Mouse (Mus musculus) layer of hippocampus, adult 11-12 months (tissue): ENCODE data around the gene Polr2c.
"Not testable (repeated sequence)": the region's sequence is repeated elsewhere in the genome, so short reads cannot be mapped to it uniquely, and the experiment has no call there.

ENCODE experiments used
- DNase-seq: peaks from one replicate; pipeline ENCODE4 v3.0.0; 2022; ENCODE audit warnings: low spot score

Polr2c gene

DNA sequence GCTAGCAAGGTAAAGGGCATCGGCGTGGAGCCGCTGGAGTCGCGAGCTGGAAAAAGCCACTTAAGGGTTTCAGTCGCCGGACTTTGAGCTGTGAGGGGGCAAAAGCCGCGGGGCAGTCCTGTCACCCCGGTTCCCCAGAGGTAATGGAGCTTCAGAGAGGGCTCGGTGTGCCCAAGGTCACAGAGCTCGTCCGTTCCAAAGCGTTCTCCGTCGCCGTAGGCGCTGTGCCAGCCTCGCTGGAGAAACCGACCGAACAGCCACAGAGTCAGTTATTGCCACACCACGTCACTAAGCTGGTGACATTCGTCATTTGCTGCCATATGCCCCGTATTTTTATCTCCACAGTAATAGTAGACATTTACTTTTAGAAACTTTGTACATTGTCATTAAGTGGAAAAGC lies 18.6 kb upstream of the Polr2c start:
- peak; percentile 75 for DNase-seq

DNA sequence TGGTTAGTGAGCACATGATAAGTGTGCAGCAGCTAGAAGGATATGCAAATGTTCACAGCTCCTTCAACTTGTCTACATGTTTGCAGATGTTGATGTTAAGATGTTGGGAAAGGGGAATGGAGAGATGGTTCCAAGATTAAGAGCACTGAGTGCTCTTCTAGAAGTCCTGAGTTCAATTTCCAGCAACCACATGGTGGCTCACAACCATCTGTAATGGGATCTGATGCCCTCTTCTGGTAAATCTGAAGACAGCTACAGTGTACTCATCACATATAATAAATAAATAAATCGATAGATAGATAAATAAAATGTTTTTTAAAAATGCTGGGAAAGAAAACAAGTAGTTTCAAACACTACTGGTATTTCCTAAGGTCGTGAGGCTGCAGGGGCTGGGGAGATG lies 16.1 kb upstream of the Polr2c start:
- no peak for DNase-seq

DNA sequence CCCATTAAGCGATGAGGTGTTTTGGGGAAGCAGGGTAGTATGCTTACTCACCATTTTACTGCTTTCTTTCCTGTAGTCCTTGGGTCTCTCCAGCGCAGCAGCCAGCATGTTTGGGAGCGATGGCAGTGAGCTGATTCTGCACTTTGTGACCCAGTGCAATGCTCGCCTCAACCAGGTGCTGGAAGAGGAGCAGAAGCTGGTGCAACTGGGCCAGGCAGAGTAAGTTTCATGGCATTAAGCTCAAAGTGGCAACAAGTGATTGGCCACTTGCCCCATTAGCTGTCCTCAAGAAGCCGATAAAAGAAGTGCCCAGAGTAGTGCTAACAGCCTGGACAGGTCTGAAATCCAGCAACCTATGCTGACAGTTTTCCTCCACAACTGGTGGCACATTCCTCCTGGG lies 7.2 kb upstream of the Polr2c start:
- no peak for DNase-seq

DNA sequence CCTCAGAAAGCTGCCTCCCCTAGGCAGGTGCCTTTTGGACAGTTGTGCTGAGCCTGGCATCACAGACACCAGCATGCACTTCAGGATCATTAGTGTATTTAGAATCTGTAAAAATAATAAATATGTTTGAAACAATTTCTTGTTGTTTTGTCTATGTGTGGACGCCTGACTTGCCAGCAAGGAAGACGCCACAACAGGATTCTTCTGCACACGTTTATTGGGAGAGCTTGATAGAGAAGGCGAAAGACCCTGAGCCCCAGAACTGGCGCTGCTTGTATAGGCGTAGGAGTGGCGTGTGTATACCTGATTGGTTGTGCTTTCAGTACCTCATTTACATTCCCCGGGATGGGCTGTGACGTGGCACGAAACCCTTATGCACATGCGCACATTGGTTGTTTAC lies 2.5 kb upstream of the Polr2c start:
- DNase-seq = not testable (repeated sequence)

DNA sequence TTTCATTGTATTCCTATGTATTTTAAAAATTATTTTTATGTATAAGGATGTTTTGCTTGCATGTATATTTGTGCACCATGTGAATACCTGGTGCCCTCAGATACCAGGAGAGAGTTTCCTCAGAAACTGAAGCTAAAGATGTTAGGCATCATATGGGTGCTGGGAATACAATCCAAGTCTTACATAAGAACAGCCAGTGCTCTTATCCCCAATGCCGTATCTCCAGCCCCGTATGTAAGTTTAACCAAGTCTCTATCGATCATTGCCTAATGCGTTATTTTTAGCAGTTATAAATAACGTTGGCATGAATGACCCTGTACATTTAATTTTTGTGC lies 272 bp upstream of the Polr2c start:
- no peak for DNase-seq

DNA sequence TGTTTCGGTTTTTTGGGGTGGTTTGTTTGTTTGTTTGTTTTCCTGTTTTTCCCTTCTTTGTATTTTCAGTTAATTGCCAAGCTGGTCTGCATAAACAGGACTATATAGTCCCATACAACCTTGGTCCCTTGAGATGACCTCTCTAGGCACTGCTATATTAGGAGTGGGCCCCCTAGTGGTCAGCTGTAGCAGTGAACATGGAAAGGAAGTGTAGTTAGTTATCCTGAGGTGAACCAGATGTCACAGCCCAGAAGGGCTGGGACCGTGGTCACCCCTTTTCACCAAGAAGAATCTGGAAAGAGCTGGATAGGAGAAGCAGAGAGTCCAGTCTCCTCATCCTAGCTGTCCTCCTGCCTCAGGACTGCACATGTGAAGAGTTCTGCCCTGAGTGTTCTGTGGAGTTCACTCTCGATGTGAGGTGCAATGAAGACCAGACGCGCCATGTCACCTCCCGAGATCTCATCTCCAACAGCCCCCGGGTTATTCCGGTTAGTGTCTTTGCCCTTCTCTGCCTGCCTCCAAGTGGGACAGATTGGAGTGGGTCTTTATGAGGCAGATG lies 4.2 kb downstream of the Polr2c start:
- peak; percentile 71 for DNase-seq

DNA sequence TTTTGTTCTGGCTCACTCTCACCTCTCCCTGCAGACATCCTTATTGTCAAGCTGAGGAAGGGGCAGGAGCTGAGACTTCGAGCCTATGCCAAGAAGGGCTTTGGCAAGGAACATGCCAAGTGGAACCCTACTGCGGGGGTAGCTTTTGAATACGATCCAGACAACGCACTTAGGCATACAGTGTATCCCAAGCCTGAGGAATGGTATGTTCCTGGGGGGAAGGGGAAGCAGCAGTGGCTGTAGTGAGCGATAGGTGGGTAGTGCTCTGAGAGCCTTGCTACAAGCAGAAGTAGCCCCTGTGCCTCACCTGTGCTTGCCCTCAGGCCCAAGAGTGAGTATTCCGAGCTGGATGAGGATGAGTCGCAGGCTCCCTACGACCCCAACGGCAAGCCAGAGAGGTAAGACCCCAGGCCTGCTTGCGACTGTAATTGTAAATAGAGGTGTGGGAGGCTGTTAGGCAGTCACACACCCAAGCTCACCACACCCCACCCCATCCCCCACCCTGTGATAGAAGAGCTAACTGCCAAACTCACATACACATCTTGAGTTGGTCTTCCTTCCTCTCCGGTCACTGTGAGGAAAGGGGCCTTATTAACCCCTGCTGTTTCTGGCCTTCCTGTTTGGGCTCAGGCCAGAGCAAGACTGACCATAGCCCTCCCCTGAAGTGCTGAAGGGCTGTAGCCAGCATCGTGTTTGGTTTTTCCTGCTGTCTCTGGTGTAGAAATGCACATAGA lies 5.4 kb downstream of the Polr2c start:
- no peak for DNase-seq

DNA sequence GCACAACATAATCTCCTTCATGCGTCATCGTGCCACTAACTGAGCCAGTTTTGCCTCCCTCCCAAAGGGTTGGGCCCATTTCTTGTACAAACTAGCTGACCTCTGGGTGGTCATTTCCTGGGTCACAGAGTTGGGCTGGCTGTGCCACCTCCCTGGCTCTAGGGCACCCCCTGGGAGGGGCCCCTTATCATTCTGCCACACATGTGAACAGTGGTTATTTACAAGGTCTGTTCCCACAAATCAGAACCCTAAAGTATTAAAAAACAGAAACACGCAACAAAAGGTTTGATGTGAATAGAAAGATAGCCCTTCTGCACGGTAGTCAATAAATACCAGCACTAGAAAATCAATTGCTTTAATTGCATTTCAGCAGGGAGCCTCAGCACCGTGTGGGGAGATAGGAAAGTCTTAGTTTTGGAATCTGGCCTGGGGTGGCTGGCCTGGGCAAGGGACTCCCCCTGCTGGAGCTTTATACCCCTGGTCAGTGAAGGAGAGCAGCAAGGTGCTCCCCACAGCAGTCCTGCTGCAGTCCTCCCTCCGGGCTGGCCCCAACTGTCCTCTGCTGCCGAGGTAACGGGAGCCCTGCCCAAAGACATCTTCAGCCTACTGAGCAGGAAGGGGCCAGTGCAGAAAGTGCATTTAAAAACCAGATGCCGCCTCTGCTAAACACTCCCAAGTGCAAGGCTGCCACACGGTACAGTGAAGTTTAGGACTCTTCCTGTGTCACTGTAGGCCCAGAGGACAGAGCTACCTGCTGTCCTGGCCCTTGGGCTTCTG lies 6.8 kb downstream of the Polr2c start:
- DNase-seq = no peak

DNA sequence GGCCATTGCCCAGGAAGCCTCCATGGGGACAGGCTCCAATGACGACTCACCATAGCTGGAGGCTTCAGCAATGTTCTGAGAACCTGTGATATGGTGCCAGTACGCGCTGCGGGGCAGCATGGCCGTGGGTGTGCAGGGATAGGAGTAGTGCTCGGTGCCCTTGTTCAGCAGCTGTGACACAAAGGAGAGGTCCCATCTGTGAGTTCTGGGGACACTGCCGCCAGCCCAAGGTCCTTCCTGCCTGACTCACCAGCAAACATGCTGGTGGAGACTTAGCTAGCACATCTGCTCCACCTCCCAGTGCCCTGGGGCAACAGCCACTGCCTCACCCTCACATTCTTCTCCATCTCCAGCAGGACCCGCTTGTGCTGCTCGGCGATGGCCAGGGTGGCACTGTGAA lies 8.0 kb downstream of the Polr2c start:
- DNase-seq = no peak

DNA sequence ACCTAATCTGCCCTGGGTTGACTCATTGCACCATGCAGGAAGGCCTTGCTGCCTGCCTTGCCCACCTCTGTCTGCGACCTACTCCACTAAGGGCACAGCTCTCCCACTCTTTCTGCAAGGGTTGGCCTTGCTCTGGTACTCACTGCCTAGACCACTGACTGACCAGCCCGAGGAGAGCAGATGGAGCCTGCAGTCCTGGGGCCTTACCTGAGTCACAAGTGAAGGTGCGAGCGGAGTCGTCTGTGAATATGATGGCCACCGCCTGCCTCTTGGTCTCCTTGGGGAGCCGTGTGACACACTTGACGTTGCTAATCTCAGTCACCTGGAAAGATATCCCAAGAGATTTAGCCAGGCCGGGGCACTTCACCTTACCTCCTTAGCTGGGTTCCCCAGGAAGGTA lies 9.7 kb downstream of the Polr2c start:
- no peak for DNase-seq

DNA sequence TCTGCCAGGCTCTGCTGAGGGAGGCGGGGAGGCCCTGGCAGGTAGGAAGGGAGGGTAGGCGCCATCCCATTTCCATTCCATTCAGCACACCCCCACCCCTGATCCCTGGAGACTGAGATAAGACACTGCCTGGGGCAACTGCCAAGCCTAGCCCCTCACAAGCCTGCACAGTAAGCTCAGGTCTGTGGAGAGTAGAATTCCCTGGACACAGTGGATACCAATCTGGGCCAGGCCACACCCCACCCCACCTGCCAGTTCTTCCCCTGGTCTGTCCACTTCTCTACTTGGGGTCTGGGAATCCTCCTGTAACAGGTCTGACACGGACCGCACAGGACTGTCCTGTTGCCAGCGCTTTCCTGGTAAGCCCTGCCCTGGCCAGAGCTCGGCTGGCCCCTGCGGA lies 11.9 kb downstream of the Polr2c start:
- DNase-seq = no peak

DNA sequence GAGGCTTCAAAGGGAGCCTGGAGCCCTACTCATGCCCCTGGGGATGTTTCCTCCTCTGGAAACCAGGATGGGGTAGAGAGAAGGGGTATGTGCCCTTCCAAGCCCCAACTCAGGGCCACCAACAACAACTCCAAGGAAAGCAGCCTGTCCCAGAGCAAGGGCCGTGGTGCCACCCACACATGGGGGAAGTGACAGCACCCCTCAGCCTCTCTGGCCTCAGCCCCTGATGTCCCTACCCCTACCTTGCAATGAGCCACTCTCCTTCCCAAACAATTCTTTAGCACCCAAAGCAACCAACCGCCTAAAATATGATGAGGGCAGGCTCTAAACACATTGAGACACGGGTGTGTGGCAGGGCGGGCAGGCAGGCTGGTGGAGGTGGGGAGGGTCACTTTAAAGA lies 12.8 kb downstream of the Polr2c start:
- DNase-seq = no peak

DNA sequence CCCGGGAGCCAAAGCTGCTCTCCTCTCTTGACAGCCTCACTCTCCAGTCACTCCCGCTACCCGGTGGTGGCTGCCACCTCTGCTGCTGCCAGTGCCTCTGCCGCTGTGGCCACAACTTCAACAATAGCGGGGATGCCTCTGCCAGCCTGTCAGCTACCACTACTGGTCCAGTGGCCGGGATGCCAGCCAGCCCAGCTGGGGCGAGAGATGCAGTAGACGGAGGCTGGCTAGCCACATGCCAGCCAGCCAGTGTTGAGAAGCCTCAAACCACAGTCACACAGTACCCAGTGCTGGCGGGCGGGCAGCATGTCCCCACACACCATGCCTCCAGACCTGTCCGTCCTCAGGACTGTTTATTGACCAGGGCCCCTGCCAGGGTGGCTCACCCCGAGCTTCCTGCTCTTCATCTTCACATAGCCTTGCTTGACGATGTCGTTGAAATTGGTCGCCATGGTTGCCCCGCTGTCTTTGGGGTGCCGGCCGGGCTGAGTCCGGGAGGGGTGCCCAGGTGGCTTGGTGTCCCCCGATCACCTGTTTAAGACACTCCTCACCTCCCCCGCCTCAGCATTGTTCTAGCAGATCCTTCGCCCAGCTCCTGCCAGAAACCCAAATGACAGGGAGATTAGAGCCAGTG lies 13.3 kb downstream of the Polr2c start:
- peak; percentile 77 for DNase-seq

DNA sequence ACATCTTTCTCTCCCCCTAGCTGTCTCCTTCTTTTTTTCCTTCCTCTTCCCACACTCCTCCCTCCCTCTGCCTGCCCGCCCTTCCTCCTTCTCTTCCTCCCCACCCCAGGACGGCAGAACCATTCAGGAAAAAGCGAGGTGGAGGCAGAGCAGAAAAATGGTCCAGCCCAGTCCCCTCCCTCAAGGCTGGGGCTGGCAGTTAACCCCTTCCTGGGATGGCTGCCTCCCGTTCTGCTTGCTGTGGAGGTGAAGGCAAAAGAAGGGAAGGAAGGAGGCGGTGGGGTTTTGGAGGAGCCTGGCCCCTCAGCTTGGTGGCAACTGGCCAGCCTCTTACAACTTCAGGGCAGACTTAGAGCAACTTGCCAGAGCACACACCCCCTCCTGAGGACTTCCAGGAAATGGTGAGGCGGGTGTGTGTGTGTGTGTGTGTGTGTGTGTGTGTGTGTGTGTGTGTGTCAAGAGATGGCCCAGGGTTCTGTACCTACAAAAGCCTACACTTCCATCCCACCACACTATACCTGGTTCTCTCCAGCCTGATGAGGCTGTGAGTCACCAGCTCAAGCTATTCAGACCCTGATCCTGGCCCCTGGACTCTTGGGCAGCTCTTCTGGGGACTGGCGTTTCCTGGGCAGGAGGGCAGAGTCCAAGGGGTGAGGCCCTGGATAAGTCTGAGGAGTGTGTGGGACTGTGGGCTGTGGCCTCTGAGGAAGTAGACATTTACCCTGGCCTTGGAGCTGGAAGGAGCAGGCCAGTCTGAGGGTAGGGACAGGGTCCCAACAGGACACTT lies 14.1 kb downstream of the Polr2c start:
- peak; percentile 73 for DNase-seq

DNA sequence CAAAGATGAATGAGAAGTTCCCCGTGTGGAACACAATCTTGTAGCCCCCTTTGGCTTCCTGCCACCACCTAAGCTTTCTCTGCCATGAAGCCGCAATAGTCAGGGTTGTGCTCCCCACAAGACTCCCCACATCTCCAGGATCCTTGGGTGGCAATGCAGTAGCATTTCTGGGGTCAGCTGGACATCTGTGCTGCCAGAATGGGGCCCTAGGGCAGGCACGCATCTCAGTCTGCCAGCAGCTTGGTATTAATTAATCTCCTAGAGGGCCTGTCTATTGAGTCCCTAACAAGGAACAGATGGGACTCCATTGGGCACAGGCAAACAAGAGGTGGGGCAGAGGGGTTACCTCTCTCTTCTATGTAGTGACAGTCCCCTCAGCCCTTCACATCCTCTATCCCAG lies 14.9 kb downstream of the Polr2c start:
- no peak for DNase-seq

DNA sequence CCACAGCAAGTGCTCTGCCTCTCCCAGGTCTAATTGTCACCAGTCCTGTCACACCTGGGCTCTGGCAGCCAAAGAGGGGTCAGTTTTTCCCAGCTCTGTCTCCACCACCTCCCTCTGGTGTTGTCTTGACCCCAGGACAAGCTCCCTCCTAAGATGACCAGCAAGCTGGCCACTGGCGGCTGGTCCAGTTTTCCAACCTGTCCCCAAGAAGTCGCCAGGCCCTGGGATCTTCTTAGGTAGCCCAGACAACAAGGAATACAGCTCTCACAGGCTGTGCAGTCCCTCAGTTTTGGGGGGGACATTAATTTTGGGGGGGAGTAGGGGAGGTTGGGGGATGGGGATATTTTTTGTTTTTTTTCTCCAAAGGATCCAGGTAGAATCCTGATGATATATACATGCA lies 15.3 kb downstream of the Polr2c start:
- no peak for DNase-seq

DNA sequence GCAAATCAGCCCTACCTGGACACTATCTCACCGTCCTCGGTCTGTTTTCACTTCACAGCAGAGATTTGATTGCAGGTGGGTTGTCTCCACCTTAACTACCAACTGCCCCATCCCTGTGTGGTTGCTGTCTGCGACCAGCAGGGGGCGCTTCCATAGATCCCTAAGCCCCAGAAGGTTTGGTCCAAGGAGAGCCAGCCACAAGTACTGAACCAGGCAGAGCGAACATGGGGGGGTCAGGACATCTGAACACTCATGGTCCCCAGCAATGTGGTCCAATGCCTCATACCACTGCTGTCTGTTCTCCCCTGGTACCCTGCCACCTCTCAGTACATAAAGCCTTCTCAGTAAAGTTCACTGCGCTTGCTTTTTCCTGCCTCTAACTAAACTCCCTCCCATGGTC lies 17.1 kb downstream of the Polr2c start:
- DNase-seq = peak; percentile 76

DNA sequence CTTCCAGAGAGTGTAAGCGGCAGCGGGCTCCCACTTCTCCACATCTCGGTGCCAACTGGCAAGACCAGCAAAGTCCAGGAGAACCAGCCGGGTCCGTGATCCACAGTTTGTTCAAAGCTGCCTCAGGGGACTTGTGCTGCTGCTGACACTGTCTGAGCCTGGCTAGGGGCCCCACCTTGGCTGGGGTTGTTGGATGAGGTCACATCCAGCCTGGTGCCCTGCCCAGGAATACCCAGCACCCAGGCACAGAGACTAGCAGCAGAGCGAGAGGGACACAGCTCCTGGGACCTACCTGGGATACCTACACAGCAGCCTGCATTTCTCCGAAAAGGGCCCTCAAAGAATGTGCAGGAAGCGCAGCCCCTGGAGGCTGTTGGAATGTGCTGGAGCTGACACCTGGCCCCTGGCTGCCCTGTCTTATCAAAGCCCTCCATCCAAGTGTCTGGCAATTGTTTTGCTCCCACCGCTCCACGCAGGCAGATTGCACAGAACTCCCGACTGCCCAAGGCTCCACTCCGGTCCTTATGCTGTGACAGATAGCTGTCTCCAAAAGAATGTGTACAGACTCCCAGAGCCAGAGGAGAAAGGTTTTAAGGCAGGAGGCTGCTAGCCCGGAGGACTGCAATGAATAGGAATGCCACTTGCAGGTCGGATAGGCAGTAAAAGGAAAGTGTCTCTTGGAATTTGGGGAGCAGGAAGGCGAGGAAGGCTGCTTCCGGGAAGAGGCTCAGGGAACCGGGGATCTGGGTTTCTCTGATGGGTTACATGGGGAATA lies 18.0 kb downstream of the Polr2c start:
- DNase-seq = no peak

DNA sequence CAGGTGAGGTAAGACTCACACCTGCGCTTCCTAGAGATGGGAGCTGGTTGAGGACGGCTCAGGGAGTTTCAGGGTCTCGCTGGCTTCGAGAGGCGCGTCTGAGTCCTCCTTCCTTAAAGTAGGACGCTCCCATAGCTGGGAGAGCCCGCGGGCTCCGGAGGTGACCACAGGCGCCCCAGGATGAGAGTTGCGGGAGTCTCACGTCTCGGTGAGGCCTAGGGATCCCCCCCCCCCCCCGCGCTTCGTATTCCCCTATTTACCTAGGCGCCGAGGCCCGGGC lies 18.6 kb downstream of the Polr2c start:
- DNase-seq = no peak

DNA sequence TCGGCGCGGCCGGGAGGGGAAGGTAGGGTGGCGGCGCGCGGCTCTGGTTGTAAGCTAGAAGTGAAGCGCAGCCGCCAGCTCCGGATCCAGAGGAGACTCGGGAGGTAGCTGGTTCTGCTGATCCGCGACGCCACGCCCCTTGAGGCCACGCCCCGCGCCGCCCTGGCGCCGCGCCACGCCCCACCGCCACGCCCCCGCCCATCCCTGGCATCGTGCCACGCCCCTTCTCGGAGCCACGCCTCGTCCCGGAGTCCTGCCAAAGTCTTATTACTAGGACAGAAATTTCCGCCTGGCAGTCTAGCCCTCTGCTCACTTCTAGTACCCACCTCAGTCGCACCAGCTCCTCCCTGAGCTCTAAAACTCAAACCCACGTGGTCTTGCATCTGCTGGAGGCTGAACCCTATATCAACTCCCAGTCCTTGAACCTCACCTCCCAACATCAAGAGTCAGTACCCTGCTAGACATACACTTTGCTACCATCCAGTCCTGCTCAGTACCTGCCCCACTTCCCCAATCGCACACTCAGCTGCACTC lies 19.0 kb downstream of the Polr2c start, which contains the start of gene Dok4:
Dok4 (minus strand) TSS at position 134 of the 534 bp plus-strand sequence.
- DNase-seq = peak; percentile 67

DNA sequence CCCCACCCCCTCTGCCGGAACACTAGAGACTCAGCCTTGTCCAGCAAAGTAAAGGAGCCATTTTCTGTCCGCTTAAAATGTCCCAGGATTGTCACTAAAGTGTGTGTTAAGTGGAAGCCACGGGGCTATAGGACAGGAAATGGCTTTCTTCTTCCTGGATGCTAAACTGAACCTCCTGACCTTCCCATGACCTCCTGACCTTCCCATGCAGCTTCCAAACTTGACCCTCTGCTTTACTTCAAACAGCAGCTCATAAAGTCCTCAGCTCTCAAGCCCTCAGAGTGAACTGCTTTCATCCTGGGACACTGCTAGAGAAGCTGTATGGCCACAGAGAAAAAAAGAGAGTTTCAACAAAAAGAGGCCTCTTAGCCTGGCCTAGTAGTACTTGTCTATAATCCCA lies 19.6 kb downstream of the Polr2c start:
- DNase-seq = no peak
